Mouse (Mus musculus): ENCODE results near the gene Pknox1.

Gene Pknox1

GRCm38 (mm10) chr17:31556253-31556652 is 8.3 kb upstream of the Pknox1 start:
- DNase-seq, result no peak

DNA sequence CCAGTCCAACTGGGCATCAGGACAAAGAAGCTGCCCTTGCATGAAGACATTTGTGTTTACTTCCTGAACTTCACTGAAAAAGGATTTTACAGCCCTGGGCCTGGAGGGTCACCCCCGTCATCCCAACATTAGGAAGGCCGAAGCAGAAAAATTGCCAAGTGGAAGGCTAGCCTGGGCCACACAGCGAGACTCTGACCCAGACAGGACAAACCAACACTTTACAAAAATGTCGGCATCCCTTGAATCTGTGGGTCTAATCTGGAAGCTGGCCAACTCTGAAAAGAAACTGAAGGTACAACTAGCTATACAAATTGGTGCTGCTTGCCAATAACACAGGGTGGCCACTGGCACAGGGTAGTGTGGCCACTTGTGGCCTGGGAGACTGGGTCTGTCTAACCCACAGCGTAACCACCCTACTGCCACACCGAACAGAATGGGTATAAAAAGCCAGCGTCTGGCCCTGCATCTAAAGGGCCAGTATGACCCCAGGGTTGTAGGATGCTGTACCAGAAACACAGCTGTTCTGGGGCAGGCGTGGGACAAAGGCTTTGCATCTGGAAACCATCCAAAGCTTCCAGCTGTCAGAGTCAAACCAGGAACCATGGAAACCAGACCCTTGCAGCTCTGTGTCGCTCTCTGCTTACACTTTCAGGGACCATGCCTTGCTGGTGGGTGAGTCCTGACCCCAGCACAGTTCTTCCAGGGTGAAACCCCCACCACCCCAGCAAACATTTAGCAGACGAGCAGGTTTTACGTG is 7.2 kb upstream of the Pknox1 start:
- peak; percentile 27 for DNase-seq

DNA sequence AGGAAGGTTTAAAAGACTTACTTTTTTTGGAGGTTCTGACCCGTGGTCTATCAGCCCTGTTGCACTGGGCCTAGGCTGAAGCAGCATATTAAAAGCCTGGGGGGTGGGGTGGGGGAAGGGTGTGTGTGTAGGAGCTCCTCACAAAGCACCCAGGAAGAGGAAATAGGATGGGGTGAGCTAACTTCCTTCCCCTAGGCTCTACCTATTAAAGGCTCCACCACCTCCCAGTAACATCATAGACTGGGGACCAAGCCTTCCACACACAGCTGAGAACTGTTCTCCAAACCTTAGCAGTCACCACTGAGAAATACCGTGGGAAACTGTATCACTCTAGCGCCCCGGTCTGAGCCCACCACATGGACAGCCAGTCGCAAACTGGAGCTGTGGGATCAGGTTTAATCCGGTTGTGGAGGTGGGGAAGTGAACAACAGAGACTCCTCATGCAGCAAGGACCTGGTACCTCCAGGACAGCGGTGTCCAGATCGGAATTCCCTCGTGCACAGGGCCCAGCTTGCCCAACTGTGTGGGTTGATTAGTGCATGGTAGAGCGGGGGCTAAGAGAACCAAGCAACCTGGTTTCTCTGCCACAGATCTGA is 6.5 kb upstream of the Pknox1 start:
- no peak for DNase-seq

- DNase-seq, result no peak
Measured at GRCm38 (mm10) chr17:31559021-31559789, 5.3 kb upstream of the Pknox1 start.

- DNase-seq, result peak; percentile 59
Measured at GRCm38 (mm10) chr17:31563632-31564014, 911 bp upstream of the Pknox1 start.

GRCm38 (mm10) chr17:31564858-31565140 is 265 bp downstream of the Pknox1 start:
- DNase-seq, result no peak

DNA sequence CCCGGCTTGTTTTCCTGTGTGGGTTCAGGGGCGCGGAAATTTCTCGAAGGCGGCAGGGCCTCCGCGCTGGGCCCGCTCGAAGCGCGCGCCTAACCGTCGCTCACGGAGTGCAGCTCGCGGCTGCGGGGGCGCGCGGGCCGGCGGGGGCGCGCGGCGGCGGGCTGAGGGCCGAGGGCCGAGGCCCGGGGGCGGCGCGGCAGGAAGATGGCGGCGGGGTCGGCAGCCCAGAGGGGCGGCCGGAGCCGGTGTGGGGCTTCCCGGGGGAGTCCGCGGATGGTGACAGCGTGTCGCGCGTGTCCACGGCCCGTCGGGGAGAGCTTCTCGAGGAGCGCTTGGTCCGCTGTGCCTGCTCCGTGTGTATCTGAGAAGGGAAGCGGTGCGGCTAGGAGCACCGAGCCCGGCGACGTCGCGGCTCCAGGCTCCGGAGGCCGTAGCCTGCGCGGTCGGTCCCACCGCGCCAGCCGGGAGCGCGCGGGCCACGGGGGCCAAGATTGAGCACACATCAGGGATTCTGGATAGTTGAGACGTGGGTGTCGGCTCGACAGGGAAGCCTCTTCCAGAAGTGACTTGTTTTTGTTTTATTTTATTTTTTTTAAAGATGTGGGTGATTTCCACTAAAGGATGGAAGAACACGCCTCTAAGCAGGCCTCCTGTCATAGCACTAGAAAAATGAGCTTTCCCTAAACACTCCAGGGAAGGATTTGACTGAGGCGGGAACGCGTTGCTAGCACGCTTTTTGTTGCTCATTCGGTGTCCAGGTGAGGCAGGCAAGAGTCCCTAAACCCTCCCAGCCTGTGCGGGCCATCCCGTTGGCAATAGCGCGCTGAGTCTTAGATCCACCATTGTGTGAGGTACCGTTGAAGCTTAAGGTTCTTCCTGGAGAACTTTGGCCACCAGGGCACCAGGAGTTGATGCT is 865 bp downstream of the Pknox1 start:
- DNase-seq, result peak; percentile 64

GRCm38 (mm10) chr17:31566276-31566675 is 1.7 kb downstream of the Pknox1 start:
- DNase-seq, result peak; percentile 23

GRCm38 (mm10) chr17:31569756-31570155 is 5.2 kb downstream of the Pknox1 start:
- DNase-seq, result peak; percentile 65

DNA sequence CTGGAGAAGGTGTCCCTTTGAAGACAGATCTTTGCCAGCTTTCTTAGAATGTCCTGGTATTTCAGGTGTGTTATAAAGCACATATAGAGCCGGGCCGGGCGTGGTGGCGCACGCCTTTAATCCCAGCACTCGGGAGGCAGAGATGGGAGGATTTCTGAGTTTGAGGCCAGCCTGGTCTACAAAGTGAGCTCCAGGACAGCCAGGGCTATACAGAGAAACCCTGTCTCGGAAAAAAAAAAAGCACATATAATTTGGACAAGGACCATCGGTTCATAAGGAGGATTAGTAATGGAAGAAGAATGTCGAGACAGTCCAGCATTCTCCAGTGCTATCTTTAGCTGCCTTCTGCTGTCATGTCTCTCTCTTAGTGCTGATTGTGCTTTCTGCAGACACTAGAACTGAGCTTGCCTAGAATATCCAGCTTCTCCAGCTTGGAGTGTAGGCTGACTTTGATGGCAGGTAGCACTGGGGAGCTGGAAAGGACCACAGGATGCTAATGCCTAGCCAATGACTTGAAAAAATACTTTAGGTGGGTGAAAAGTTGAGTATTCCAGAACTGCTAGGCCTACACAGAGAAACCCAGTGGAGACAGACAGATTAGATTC is 5.9 kb downstream of the Pknox1 start:
- DNase-seq, result no peak

DNA sequence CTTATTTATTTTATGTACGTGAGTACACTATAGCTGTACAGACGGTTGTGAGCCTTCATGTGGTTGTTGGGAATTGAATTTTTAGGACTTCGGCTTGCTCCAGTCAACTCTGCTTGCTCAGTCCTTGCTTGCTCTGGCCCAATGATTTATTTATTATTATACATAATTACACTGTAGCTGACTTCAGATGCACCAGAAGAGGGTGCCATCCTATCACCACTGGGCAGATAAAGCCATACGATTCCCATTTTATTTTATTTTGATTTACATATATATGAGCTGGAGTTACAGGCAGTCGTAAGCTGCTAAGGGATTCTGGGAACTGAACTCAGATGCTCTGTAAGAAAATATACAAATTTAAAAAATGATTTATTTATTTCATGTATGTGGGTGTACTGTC is 7.2 kb downstream of the Pknox1 start:
- DNase-seq, result no peak

GRCm38 (mm10) chr17:31574662-31575061 is 10.1 kb downstream of the Pknox1 start:
- no peak for DNase-seq

GRCm38 (mm10) chr17:31576394-31577175 is 12.1 kb downstream of the Pknox1 start:
- no peak for DNase-seq

GRCm38 (mm10) chr17:31580344-31580743 is 15.8 kb downstream of the Pknox1 start:
- no peak for DNase-seq

DNA sequence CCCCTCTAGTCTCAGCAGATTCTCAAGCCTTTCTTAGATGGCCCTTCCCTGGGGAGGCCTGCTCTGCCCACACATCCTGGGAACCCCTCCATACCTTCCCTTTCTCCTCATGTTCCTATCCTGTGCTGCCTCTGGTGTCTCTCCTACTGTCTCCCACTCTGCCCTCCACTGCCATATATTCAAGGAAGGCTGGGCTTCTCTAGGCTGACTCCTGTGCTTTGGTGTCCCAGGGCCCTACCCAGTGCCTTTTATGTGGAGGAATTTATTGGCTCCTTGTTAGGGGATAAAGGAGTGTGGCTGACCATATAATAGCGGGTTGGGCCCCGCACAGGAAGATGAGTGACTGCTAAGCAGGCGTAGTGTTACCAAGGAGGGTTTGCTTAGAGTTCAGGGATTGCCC is 18.7 kb downstream of the Pknox1 start:
- DNase-seq, result no peak

- no peak for DNase-seq
Measured at GRCm38 (mm10) chr17:31583781-31584180, 19.2 kb downstream of the Pknox1 start.

DNA sequence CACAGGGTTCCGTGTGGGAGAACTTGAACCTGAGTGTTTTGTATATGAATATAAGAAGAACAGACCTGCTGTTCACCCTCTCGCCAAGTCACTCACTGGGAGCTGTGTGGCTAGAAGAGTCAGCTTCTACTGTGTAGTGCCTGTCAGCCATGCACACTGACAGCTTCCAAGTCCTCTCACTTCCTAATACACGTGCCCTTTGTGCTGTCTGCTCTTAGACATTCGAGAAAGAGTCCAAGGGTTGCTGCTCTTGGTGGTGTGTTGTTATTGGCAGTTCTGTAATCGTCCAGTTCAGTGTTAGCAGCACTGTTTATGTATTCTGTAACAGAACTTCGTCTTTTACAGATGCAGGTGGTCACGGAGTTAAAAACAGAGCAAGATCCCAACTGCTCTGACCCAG is 23.6 kb downstream of the Pknox1 start:
- DNase-seq, result peak; percentile 83

DNA sequence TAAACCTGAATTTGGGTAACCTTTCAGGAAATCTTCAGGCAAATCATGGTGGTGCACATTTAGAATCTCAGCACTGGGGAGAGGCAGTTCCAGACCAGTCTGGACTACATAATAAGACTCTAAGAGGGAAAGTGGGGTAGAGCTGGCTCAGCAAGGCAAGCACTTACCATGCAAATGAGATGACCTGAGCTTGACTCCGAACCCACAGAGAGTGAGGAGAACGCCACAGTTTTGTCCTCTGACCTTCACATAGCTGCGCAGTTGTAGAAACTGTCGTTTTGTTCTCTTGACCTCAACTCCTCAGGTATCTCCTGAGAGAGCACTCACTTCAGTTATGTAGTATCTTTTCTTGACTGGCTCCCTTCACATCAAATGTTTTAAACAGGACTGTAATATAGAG is 24.2 kb downstream of the Pknox1 start:
- DNase-seq, result no peak

DNA sequence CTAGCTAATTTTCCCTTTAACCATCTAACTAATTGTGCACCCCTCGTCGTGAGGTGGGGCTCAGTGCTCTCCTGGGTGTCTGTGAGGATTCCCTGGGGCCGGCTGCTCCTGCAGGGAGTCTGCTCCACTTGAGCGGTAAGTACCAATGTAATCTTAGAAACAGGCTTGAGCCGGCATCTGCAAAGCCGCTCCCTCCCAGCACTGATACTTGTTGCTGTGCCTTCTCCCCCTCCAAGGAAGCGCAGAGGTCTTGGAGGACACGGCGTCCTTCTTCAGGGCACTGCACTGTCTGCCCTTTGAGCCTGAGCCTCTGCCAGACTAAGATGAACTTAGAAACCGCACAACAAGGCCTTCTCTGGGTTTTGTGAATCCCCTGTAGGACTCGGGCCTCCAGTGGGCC is 26.3 kb downstream of the Pknox1 start:
- DNase-seq, result peak; percentile 62

DNA sequence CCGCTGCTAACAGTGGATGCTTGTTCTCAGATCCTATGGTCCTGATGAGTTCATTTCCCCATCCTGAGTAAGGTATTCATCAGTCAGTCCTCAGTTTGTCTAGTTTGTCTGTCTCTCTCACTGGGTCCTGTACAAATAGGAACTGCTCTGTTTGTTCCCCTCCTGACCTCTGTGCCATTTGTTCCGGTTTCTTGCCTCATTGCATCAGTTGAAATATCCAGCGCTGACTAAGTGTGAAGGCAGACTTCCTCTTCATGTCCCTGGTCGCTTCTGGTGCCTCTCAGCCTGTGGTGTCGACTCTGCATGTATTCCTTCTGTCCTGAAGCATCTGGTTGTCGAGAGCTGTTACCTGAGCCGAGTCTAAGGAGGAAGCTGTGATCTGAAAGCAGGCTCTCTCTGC is 30.1 kb downstream of the Pknox1 start:
- DNase-seq, result no peak

DNA sequence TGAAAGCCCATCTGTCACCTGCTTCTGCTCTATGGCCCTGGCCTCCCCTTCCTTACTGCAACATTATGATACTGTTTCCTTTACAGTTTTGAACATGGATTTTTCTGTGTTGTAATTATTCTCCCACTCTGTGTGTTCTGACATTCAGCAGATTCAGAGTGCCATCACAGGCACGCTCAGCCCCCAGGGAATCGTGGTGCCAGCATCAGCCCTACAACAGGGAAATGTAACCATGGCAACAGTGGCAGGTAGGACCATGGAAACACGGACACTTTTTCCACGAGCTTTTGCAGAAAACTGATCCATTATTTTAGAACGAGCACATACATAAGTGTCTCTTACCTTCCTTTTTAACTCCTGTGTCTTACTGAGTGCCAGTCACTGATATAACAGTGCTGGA is 30.5 kb downstream of the Pknox1 start:
- no peak for DNase-seq

- peak; percentile 62 for DNase-seq
Measured at GRCm38 (mm10) chr17:31597957-31598356, 33.4 kb downstream of the Pknox1 start.
